Mouse (Mus musculus) right cerebral cortex, postnatal 10 days (tissue): Measurements from ENCODE around the gene Pex11g.

Source experiments
- DNase-seq, 2 experiments: peaks; one replicate each; pipeline ENCODE4 v3.0.0; 2021; ENCODE audit warnings: low spot score in 2 of 2

Gene Pex11g

GRCm38 (mm10) chr8:3481605-3482004 is 14.1 kb upstream of the Pex11g start:
- no peak for DNase-seq

GRCm38 (mm10) chr8:3480221-3480785 is 12.8 kb upstream of the Pex11g start:
- DNase-seq, result no peak

GRCm38 (mm10) chr8:3475715-3476429 is 8.4 kb upstream of the Pex11g start:
- DNase-seq, result no peak

- DNase-seq, result no peak
These were observed 3.1 kb upstream of the Pex11g start, which contains the start of gene Tex45 for GRCm38 (mm10) chr8:3470562-3470961. TSS of gene Tex45 (plus strand) at chr8:3470862.

GRCm38 (mm10) chr8:3468838-3469237 is 1.4 kb upstream of the Pex11g start:
- no peak for DNase-seq

GRCm38 (mm10) chr8:3467886-3468545 is 536 bp upstream of the Pex11g start:
- peak in 1 of 2 experiments; percentile 19 for DNase-seq

GRCm38 (mm10) chr8:3464309-3464708 is 3.2 kb downstream of the Pex11g start:
- peak; percentile 44 to 58 for DNase-seq

- no peak for DNase-seq
These were observed 4.2 kb downstream of the Pex11g start for GRCm38 (mm10) chr8:3463248-3463647.

GRCm38 (mm10) chr8:3451992-3452391 is 15.5 kb downstream of the Pex11g start:
- no peak for DNase-seq

- DNase-seq, result peak in 1 of 2 experiments; percentile 59
These were observed 16.8 kb downstream of the Pex11g start for GRCm38 (mm10) chr8:3450670-3451069.

GRCm38 (mm10) chr8:3449226-3449625 is 18.3 kb downstream of the Pex11g start:
- DNase-seq, result no peak

- no peak for DNase-seq
These were observed 28.0 kb downstream of the Pex11g start for GRCm38 (mm10) chr8:3439510-3439909.

- DNase-seq, result no peak
These were observed 31.0 kb downstream of the Pex11g start for GRCm38 (mm10) chr8:3436492-3436891.

GRCm38 (mm10) chr8:3431113-3431512 is 36.4 kb downstream of the Pex11g start:
- no peak for DNase-seq

GRCm38 (mm10) chr8:3429966-3430365 is 37.5 kb downstream of the Pex11g start:
- DNase-seq, result no peak

GRCm38 (mm10) chr8:3428426-3428825 is 39.1 kb downstream of the Pex11g start:
- no peak for DNase-seq

- no peak for DNase-seq
These were observed 41.3 kb downstream of the Pex11g start for GRCm38 (mm10) chr8:3426211-3426610.

GRCm38 (mm10) chr8:3425217-3425616 is 42.3 kb downstream of the Pex11g start:
- DNase-seq, result no peak

GRCm38 (mm10) chr8:3421507-3421906 is 46.0 kb downstream of the Pex11g start:
- DNase-seq, result no peak

- DNase-seq, result no peak
These were observed 47.3 kb downstream of the Pex11g start for GRCm38 (mm10) chr8:3420105-3420706.

- DNase-seq, result no peak
These were observed 49.4 kb downstream of the Pex11g start for GRCm38 (mm10) chr8:3418101-3418500.

- no peak for DNase-seq
These were observed 50.0 kb downstream of the Pex11g start for GRCm38 (mm10) chr8:3417455-3417854.

- no peak for DNase-seq
These were observed 50.6 kb downstream of the Pex11g start for GRCm38 (mm10) chr8:3416846-3417245.
